Mouse (Mus musculus) testis, adult 2 months (tissue): ENCODE measurements at regions not wholly inside any gene's neighbourhood (a gene's known extent, or its start where the extent isn't known, plus 50 kb on each side); places are given as distances from the start of the nearest gene placed in this dataset.

ENCODE experiments used
- H3K27ac ChIP-seq: fragments of 200-500 bp; 2 replicates; pipeline ENCODE4 v1.5.1; 2012; ENCODE audit warnings: low read depth, low read length; ENCODE audit not compliant: control insufficient read depth, insufficient read depth
- H3K27me3 ChIP-seq: fragments of 200-500 bp; 2 replicates; pipeline ENCODE4 v1.6.1; 2012; ENCODE audit warnings: mild to moderate bottlenecking, low read length, moderate library complexity; ENCODE audit not compliant: control insufficient read depth, insufficient read depth
- H3K36me3 ChIP-seq: fragments of 200-500 bp; 2 replicates; pipeline ENCODE4 v1.6.1; 2012; ENCODE audit warnings: mild to moderate bottlenecking, low read length; ENCODE audit not compliant: control insufficient read depth, insufficient read depth
- H3K4me1 ChIP-seq: fragments of 200-500 bp; 2 replicates; pipeline ENCODE4 v1.6.1; 2012; ENCODE audit warnings: low read length; ENCODE audit not compliant: control insufficient read depth, insufficient read depth
- H3K4me3 ChIP-seq: fragments of 200-500 bp; 2 replicates; pipeline ENCODE4 v1.5.1; 2012; ENCODE audit warnings: low read depth, mild to moderate bottlenecking, low read length, moderate library complexity, mixed read lengths; ENCODE audit not compliant: control insufficient read depth
- CTCF ChIP-seq: fragments of 200-500 bp; IDR thresholded peaks from 2 replicates; pipeline ENCODE4 v1.5.1; 2012; ENCODE audit warnings: low read depth, mild to moderate bottlenecking, inconsistent platforms, low read length, moderate library complexity; ENCODE audit not compliant: control insufficient read depth, insufficient read depth, insufficient replicate concordance
- POLR2A ChIP-seq: fragments of 200-500 bp; IDR thresholded peaks from 2 replicates; pipeline ENCODE4 v1.6.1; 2012; ENCODE audit warnings: low read depth, mild to moderate bottlenecking, inconsistent platforms, low read length, moderate library complexity; ENCODE audit not compliant: control insufficient read depth

GRCm38 (mm10) chr13:107540784-107541634, 503.2 kb upstream of the Smim15 start:
- no peak overlapping the region for H3K4me3 ChIP-seq
- H3K4me1 ChIP-seq: no peaks in the 10 kb centered on the region
- no peaks in the 10 kb centered on the region for H3K36me3 ChIP-seq
- no peak overlapping the region for H3K27ac ChIP-seq
- no peaks in the 10 kb centered on the region for H3K27me3 ChIP-seq
- TF ChIP-seq CTCF (no peak), POLR2A (no peak)

DNA sequence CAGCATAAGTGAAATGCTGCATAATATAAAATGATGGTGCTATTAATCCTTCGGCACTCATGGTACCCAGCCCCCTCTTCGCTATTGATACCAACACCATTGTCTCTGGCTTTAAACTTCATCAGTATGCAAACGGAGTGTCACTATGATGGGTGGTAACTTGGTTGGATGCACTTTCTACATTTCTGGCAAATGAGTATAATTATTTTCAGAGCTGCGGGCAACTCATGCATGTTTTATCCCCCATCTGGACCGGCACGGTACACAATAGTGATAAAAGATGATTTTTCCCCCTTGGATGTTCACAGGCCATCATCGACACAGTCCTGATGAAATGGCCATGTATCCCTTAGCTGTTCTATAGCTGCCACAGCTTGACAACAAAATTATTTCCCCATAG, 503.9 kb upstream of the Smim15 start:
- no peaks in the 10 kb centered on the region for H3K4me1 ChIP-seq
- TF ChIP-seq POLR2A (no peak), CTCF (no peak)
- H3K27me3 ChIP-seq: no peaks in the 10 kb centered on the region
- no peak overlapping the region for H3K27ac ChIP-seq
- H3K36me3 ChIP-seq: no peaks in the 10 kb centered on the region
- no peak overlapping the region for H3K4me3 ChIP-seq

DNA sequence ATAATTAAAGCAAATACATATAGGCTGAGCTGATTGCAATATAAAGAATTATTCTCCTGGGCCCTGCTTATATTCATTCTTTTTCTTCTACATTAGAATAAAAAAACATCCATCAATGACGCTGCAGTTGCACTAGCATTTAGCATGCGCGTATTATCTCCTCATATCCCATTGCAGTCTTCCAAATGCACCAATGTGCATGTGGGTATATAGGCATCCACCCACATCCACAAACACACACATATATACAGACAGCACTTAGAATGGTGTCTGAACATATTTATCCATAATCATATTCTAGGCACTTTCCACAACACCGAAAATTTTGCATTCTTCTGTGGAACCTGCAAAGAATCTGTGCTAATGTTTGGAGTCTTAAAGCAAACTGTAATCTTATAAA, 504.4 kb upstream of the Smim15 start:
- no peak overlapping the region for H3K27ac ChIP-seq
- TF ChIP-seq POLR2A (no peak), CTCF (no peak)

GRCm38 (mm10) chr13:107539326-107539725, 504.9 kb upstream of the Smim15 start:
- Histone ChIP-seq H3K27me3 (no peaks in the 10 kb centered on the region), H3K27ac (no peak overlapping the region), H3K4me1 (no peaks in the 10 kb centered on the region), H3K36me3 (no peaks in the 10 kb centered on the region), H3K4me3 (no peak overlapping the region)
- TF ChIP-seq CTCF (no peak), POLR2A (no peak)

More for the DNA sequence above, 504.4 kb upstream of the Smim15 start:
- Histone ChIP-seq H3K4me1 (no peaks in the 10 kb centered on the region), H3K36me3 (no peaks in the 10 kb centered on the region), H3K4me3 (no peak overlapping the region), H3K27me3 (no peaks in the 10 kb centered on the region)

DNA sequence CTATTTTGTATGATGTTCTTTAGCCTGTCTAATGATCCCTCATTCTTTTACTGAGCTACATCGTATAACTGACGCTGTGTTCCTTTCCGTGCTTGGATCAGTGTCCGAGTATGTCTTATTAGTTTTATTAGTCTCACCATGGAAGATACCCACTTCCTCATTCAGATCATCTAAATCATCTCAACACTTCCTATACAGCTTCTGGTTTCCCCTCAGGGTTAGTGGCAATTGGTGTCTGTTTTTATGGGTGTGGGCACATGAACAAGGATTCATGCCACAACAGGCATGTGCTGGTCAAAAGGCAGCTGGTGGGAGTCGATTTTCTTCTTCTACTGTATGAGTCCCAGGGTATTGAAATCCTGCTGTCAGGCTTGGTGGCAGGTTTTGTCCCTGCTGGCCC, 509.0 kb upstream of the Smim15 start:
- no peaks in the 10 kb centered on the region for H3K36me3 ChIP-seq
- no peak overlapping the region for H3K4me3 ChIP-seq
- no peaks in the 10 kb centered on the region for H3K27me3 ChIP-seq
- TF ChIP-seq POLR2A (no peak), CTCF (no peak)
- no peak overlapping the region for H3K27ac ChIP-seq
- no peaks in the 10 kb centered on the region for H3K4me1 ChIP-seq

DNA sequence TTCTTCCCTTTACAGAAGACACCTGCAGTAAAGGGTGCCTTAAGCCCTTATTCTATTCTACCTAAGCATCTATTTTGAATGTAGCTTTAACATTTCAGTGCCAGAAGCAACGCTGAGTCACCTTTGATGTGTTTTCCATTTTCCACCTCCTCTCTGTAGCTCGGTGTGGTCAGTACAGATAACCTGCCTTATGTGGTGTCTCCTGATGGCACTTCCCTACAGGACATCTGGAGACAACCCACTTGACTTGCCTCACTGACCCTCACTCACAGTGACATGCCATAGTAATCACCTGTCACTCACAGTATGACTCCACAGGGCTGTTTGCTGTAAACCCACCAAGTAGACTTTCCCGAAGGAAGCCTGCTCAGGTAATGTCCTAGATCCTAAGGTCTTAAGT, 510.9 kb upstream of the Smim15 start:
- H3K4me3 ChIP-seq: no peak overlapping the region
- TF ChIP-seq CTCF (no peak), POLR2A (no peak)
- H3K27me3 ChIP-seq: no peaks in the 10 kb centered on the region
- H3K4me1 ChIP-seq: no peaks in the 10 kb centered on the region
- H3K27ac ChIP-seq: no peak overlapping the region
- no peaks in the 10 kb centered on the region for H3K36me3 ChIP-seq

GRCm38 (mm10) chr13:107531528-107531927, 509.6 kb upstream of the Kif2a start:
- no peaks in the 10 kb centered on the region for H3K27me3 ChIP-seq
- H3K36me3 ChIP-seq: no peaks in the 10 kb centered on the region
- TF ChIP-seq POLR2A: no peak
- no peak for TF ChIP-seq CTCF
- no peaks in the 10 kb centered on the region for H3K4me1 ChIP-seq
- no peak overlapping the region for H3K27ac ChIP-seq
- no peak overlapping the region for H3K4me3 ChIP-seq
